Mouse (Mus musculus): ENCODE results near the gene Inhbc.

The Inhbc gene

GRCm38 (mm10) chr10:127351719-127352118 lies 18.5 kb downstream of the Inhbc start:
- DNase-seq (ENCODE audit: low spot score in 2 of 2): no peak

GRCm38 (mm10) chr10:127351285-127351595 lies 19.0 kb downstream of the Inhbc start:
- DNase-seq (ENCODE audit: low spot score in 2 of 2): no peak

- DNase-seq (ENCODE audit: low spot score in 2 of 2): peak in 1 of 2 experiments; percentile 69
These were observed 19.5 kb downstream of the Inhbc start for GRCm38 (mm10) chr10:127350594-127351284.

GRCm38 (mm10) chr10:127349810-127350209 lies 20.4 kb downstream of the Inhbc start:
- DNase-seq (ENCODE audit: low spot score in 2 of 2): no peak

- DNase-seq (ENCODE audit: low spot score in 2 of 2): no peak
These were observed 21.3 kb downstream of the Inhbc start for GRCm38 (mm10) chr10:127348957-127349356.

- DNase-seq (ENCODE audit: low spot score in 2 of 2): no peak
These were observed 24.1 kb downstream of the Inhbc start for GRCm38 (mm10) chr10:127346173-127346572.

GRCm38 (mm10) chr10:127343029-127343428 lies 27.2 kb downstream of the Inhbc start:
- no peak for DNase-seq (ENCODE audit: low spot score in 2 of 2)

- peak; percentile 64 to 88 for DNase-seq (ENCODE audit: low spot score in 2 of 2)
These were observed 28.2 kb downstream of the Inhbc start, which contains the start of gene Gli1 for GRCm38 (mm10) chr10:127341891-127342639. Gli1 (minus strand) TSS chr10:127341974.

- DNase-seq (ENCODE audit: low spot score in 2 of 2): no peak
These were observed 28.9 kb downstream of the Inhbc start for GRCm38 (mm10) chr10:127341360-127341690.

- DNase-seq (ENCODE audit: low spot score in 2 of 2): peak in 1 of 2 experiments; percentile 56
These were observed 29.5 kb downstream of the Inhbc start for GRCm38 (mm10) chr10:127340577-127341359.

GRCm38 (mm10) chr10:127339683-127340576 lies 30.3 kb downstream of the Inhbc start:
- DNase-seq (ENCODE audit: low spot score in 2 of 2): peak in 1 of 2 experiments; percentile 63

GRCm38 (mm10) chr10:127338930-127339682 lies 31.1 kb downstream of the Inhbc start:
- DNase-seq (ENCODE audit: low spot score in 2 of 2): peak; percentile 68 to 89

- DNase-seq (ENCODE audit: low spot score in 2 of 2): no peak
These were observed 32.6 kb downstream of the Inhbc start for GRCm38 (mm10) chr10:127337536-127338099.

- no peak for DNase-seq (ENCODE audit: low spot score in 2 of 2)
These were observed 33.3 kb downstream of the Inhbc start for GRCm38 (mm10) chr10:127336952-127337351.

- no peak for DNase-seq (ENCODE audit: low spot score in 2 of 2)
These were observed 35.0 kb downstream of the Inhbc start for GRCm38 (mm10) chr10:127335271-127335670.

GRCm38 (mm10) chr10:127333152-127333551 lies 37.1 kb downstream of the Inhbc start:
- no peak for DNase-seq (ENCODE audit: low spot score in 2 of 2)

- no peak for DNase-seq (ENCODE audit: low spot score in 2 of 2)
These were observed 37.9 kb downstream of the Inhbc start for GRCm38 (mm10) chr10:127332211-127332874.

- DNase-seq (ENCODE audit: low spot score in 2 of 2): no peak
These were observed 40.0 kb downstream of the Inhbc start for GRCm38 (mm10) chr10:127330212-127330611.

- DNase-seq (ENCODE audit: low spot score in 2 of 2): no peak
These were observed 42.6 kb downstream of the Inhbc start for GRCm38 (mm10) chr10:127327461-127328145.
